Mouse (Mus musculus): ENCODE results near the gene Rsad2. TPM values are rescaled to one million over a fixed set of nuclear protein-coding genes. Genes with fewer than 3 reads are reported as not detected.

The Rsad2 gene
- polyA plus RNA-seq, 1 experiment from 2014 or later: 2.6 TPM

DNA sequence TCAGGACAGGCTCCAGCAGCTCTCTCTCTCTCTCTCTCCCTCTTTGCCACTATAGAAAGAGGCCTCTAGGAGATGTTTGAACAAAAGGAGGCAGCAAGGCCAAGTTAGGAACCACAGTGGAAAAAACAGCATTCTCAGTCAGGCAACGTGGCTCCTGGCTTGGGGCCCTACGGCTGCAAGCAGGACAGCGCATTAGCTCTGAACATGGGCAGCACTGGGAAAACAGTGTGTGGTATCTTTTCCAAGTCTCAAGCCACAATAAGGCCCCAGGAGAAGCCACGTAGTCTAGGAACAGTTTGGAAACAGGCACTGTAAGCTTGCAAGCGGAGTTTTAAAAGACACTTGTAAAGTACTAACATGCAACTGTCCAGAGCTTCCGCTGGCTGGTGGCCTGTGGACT, 43.5 kb downstream of the Rsad2 start:
- Histone ChIP-seq H3K27me3 (no peaks in the 10 kb centered on the region), H3K9me3 (replicated peaks) (no peaks in the 10 kb centered on the region), H3K36me3 (no peaks in the 10 kb centered on the region), H3K4me1 (replicated peaks) (peaks cover 37% of the 10 kb centered on the region), H3K27ac (no peak overlapping the region), H3K9ac (no peak overlapping the region), H3K4me2 (peak overlapping the region; percentile 92), H3K4me3 (peak overlapping the region; percentile 91)
- 65% methylated on average over 6 of the region's 6 CpGs for WGBS
- ATAC-seq (replicated peaks; ENCODE audit: insufficient number of reproducible peaks, insufficient read depth, low FRiP score, low read depth): no peak

DNA sequence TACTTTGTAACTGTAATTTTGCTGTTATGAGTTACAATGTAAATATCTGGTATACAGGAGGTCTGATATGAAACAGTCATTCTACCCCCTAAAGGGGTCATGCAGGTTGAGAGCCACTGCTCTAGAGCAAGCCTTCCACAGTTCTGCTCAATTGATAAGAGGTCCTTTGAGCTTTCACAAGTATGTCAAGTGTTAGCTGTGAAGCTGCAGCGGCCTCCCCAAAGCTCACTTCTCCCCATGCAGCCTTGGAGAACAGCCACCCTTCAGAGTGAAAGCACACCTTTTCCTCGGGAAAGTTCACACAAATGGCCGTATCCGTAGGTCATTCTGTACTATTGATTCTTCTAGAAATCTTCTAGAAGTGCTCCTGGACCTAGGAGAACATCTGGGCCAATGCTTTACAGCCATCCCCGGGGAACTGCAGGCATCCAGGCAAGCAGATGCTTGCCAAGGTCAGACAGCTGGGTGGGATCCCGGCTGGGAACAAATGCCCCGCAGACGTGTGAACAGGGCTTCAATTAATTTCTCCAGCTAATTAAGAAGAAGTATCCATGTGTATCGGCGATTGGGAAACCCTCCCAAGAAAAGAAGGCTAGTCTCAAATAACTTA, 44.3 kb downstream of the Rsad2 start:
- H3K4me3 ChIP-seq: no peak overlapping the region
- no peak for ATAC-seq (replicated peaks; ENCODE audit: insufficient number of reproducible peaks, insufficient read depth, low FRiP score, low read depth)
- no peaks in the 10 kb centered on the region for H3K27me3 ChIP-seq
- WGBS: 50% methylated on average over 10 of the region's 10 CpGs
- H3K4me2 ChIP-seq: peak overlapping the region; percentile 92
- no peak overlapping the region for H3K9ac ChIP-seq
- no peak overlapping the region for H3K27ac ChIP-seq
- no peaks in the 10 kb centered on the region for H3K36me3 ChIP-seq
- H3K9me3 ChIP-seq (replicated peaks): no peaks in the 10 kb centered on the region
- peaks cover 43% of the 10 kb centered on the region for H3K4me1 ChIP-seq (replicated peaks)

DNA sequence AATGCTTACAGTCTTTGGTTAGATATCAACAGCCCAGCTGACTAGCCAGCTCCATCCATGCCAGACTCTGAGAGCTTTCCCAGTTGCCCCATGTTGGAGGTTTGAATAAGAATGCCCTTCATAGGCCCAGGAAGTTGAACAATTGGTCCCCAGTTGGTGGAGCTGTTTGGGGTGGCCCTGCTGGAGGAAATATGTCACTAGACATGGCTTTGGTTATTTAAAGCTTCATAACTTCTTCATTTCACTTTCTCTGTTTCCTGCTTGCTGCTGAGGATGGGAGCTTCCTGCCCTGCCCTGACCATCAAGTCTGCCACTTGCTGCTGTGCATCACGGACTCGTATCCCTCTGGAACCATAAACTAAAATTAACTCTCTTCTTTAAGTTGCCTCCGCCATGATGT, 45.8 kb downstream of the Rsad2 start:
- 84% methylated on average over 3 of the region's 3 CpGs for WGBS

DNA sequence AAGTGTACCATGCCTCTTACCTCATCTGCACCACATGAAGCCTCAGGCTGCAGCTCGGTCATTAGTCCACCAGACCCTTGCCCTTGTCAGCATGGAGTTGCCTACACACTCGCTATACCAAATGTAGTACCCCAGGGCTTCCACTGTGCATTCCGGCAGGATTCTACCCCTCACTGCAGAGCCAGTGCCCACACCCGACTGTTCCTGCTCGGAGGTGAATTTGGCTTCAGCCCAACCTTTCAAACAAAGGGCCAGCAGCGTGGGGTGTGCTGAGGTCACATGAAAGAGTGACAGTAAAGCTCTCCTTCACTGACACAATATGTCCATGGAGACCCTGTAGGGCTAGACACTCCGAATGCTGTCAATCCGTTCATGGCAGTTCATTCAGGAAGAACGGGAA, 47.5 kb downstream of the Rsad2 start:
- peaks cover 61% of the 10 kb centered on the region for H3K4me1 ChIP-seq (replicated peaks)
- ATAC-seq (replicated peaks; ENCODE audit: insufficient number of reproducible peaks, insufficient read depth, low FRiP score, low read depth): no peak

More for the DNA sequence above, 45.8 kb downstream of the Rsad2 start:
- Histone ChIP-seq H3K27ac (no peak overlapping the region), H3K27me3 (no peaks in the 10 kb centered on the region), H3K9ac (no peak overlapping the region), H3K36me3 (no peaks in the 10 kb centered on the region), H3K4me3 (no peak overlapping the region), H3K9me3 (replicated peaks) (no peaks in the 10 kb centered on the region), H3K4me1 (replicated peaks) (peaks cover 51% of the 10 kb centered on the region), H3K4me2 (no peak overlapping the region)
- no peak for ATAC-seq (replicated peaks; ENCODE audit: insufficient number of reproducible peaks, insufficient read depth, low FRiP score, low read depth)

DNA sequence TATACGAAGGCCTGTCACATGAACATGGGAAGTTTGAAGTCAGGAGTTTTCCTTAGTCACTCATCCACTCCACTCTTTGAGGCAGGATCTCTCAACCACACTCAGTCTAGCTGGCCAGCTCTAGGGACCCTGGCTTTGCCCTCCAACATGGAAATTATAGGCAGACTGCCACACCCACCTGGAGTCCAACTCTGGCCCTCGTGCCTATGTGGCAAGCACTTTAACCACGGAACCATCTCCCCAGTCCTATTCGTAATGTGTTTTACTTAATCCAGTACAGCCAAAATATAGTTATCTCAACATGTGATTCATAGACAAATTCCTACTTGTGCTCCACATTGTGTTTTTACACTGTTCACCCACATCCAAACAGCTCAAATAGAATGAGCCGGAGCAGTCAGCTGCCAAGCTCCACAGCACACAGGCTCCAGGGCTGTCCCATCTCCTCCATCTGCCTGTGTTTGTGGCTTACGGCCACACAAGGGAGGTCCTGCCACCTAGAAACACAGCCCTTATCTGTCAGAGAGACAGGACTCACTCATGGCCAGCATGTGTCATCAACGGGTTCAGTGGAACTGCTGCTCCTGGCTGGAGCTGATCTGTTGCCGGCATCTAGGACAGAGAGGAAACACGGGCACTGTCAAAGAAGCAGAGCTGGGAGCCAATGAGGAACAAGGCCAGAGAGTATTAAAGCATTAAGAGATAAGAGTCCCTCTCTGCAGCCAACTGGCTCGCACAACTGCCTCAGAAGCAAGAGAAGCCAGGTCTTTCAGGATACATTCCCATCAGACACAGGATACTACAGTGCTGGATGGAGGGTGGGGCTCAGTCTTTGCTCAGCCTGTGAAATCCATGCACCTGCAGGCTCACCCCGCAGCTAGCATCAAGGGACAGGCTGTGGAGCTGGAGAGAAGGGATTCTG, 51.2 kb downstream of the Rsad2 start:
- WGBS: 37% methylated on average over 11 of the region's 11 CpGs
- no peak overlapping the region for H3K4me3 ChIP-seq
- H3K36me3 ChIP-seq: no peaks in the 10 kb centered on the region
- ATAC-seq (replicated peaks; ENCODE audit: insufficient number of reproducible peaks, insufficient read depth, low FRiP score, low read depth): peak; percentile 66
- H3K4me2 ChIP-seq: peak overlapping the region; percentile 47
- peak overlapping the region; percentile 69 for H3K27ac ChIP-seq
- no peaks in the 10 kb centered on the region for H3K9me3 ChIP-seq (replicated peaks)
- no peaks in the 10 kb centered on the region for H3K27me3 ChIP-seq
- H3K4me1 ChIP-seq (replicated peaks): peaks cover 56% of the 10 kb centered on the region
- H3K9ac ChIP-seq: no peak overlapping the region

More for the DNA sequence above, 47.5 kb downstream of the Rsad2 start:
- Histone ChIP-seq H3K27ac (no peak overlapping the region), H3K4me2 (no peak overlapping the region), H3K27me3 (no peaks in the 10 kb centered on the region), H3K9ac (no peak overlapping the region), H3K9me3 (replicated peaks) (no peaks in the 10 kb centered on the region), H3K36me3 (no peaks in the 10 kb centered on the region), H3K4me3 (no peak overlapping the region)
- WGBS: 62% methylated on average over 9 of the region's 9 CpGs

DNA sequence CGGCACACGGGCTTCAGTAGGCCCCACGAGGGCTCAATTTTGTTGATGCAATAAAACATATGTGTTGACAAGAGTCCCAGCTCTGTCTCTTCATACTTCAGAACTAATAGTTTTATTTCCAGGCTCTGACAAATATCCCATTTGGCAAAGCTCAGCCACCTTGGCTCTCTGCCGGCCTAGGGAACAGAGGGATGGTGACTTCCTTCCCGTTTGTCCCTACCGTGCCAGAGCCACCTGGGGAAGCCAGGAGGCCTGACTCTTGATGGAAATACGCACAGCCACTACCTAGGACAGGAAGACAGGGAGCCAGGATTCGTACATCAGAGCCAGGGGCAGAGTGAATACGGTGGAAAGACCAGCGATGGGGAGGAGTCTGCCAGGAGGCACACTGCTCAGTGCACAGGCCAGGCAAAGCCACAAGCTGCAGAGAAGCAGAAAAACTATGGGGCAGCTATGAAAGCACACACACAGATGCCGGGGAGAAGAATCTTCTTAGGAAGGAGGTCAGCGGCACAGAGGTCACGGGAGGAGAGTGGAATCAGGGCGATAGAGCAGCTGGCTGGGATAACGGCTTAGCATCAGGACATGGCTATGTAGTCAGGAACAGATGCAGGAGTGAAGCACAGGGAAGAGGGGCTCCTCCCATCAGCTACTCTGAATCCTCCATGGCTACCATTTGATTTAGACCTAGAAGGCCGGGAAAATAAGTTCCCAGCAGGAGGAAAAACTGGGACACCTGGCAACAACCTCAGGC, 52.7 kb downstream of the Rsad2 start:
- H3K4me1 ChIP-seq (replicated peaks): peaks cover 47% of the 10 kb centered on the region
- WGBS: 70% methylated on average over 16 of the region's 16 CpGs

DNA sequence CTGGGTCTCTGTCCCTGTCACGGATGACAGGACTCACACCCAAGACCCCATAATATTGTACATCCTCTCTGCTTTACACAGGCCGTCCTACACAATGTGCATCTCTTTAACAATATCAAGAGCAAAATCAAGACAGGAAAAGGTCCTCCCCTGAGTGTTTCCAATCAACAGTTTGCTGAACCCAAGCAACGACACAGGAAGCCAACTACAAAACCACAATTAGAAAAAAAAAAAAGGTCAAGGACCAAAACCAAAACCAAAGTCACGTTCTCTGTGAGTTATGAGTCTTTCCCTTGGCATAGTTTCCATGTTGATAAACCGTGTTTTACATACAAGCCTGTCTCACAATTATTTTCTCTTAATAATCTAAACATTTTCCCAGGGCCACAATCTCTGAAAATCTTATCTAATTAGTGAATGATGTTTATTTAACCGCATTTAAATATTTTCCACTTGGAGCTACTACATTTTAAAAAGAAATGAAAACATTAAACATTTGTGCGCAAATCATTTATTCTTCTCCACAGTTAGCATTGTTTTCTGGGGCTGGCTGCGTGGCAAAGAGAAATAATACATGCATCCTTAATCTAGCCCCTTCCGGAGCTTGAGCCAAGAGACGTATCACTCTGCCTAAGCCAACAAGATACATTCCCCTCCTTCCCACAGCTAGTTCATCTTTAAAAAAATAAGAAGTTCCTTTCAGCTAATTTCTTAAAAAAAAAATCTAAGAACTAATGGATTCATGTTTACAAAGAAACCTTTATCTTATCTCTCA, 54.4 kb downstream of the Rsad2 start:
- ATAC-seq (replicated peaks; ENCODE audit: insufficient number of reproducible peaks, insufficient read depth, low FRiP score, low read depth): no peak
- H3K4me1 ChIP-seq (replicated peaks): peaks cover 36% of the 10 kb centered on the region
- H3K4me2 ChIP-seq: no peak overlapping the region
- H3K9ac ChIP-seq: no peak overlapping the region
- 53% methylated on average over 10 of the region's 10 CpGs for WGBS
- H3K9me3 ChIP-seq (replicated peaks): no peaks in the 10 kb centered on the region
- no peaks in the 10 kb centered on the region for H3K27me3 ChIP-seq
- no peaks in the 10 kb centered on the region for H3K36me3 ChIP-seq
- H3K27ac ChIP-seq: peak overlapping the region; percentile 56
- H3K4me3 ChIP-seq: no peak overlapping the region

More for the DNA sequence above, 52.7 kb downstream of the Rsad2 start:
- no peak overlapping the region for H3K4me3 ChIP-seq
- no peak for ATAC-seq (replicated peaks; ENCODE audit: insufficient number of reproducible peaks, insufficient read depth, low FRiP score, low read depth)
- H3K27ac ChIP-seq: peak overlapping the region; percentile 35
- H3K27me3 ChIP-seq: no peaks in the 10 kb centered on the region
- H3K9ac ChIP-seq: no peak overlapping the region
- no peak overlapping the region for H3K4me2 ChIP-seq
- H3K9me3 ChIP-seq (replicated peaks): no peaks in the 10 kb centered on the region
- no peaks in the 10 kb centered on the region for H3K36me3 ChIP-seq

DNA sequence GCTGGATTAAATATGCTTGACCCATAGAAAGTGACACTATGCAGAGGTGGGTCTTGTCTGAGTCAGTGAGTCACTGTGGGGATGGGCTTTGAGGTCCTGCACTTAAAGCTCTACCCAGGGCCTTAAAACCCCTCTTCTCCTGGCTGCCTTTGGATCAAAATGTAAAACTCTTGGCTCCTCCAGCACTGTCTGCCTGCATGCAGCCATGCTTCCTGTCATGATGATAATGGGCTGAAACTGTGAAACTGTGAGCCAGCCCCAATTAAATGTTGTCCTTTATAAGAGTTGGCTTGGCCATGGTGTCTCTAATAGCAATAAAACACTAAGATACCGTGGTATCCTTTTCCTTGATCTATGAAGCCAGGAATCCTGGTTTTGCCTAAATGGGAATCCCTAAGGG, 55.0 kb downstream of the Rsad2 start:
- Histone ChIP-seq H3K9me3 (replicated peaks) (no peaks in the 10 kb centered on the region), H3K27ac (peak overlapping the region; percentile 56), H3K36me3 (no peaks in the 10 kb centered on the region), H3K4me1 (replicated peaks) (peaks cover 36% of the 10 kb centered on the region), H3K4me3 (no peak overlapping the region), H3K27me3 (no peaks in the 10 kb centered on the region), H3K9ac (no peak overlapping the region), H3K4me2 (no peak overlapping the region)
- ATAC-seq (replicated peaks; ENCODE audit: insufficient number of reproducible peaks, insufficient read depth, low FRiP score, low read depth): no peak
- 49% methylated on average over 1 of the region's 1 CpGs for WGBS

DNA sequence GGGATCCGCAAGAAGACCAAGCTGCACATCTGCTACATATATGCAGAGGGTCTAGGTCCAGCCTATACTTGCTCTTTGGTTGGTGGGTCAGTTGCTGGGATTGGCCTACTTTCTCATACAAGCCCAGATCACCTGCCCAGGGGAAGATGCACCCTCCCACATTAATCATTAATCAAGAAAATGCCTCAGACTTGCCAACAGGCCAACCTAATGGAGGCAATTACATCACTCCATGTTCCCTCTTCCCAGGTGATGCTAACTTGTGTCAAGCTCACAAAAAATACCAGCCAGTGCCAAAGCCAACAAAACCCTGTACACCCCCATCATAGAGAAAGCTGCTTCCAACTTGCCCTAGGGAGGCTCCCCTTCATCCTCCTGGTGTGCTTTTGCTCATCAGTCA, 55.5 kb downstream of the Rsad2 start:
- H3K9me3 ChIP-seq (replicated peaks): no peaks in the 10 kb centered on the region
- WGBS: 100% methylated on average over 1 of the region's 1 CpGs
- H3K9ac ChIP-seq: no peak overlapping the region
- H3K27me3 ChIP-seq: no peaks in the 10 kb centered on the region
- no peak overlapping the region for H3K4me2 ChIP-seq
- H3K27ac ChIP-seq: no peak overlapping the region
- H3K36me3 ChIP-seq: no peaks in the 10 kb centered on the region
- no peak overlapping the region for H3K4me3 ChIP-seq
- no peak for ATAC-seq (replicated peaks; ENCODE audit: insufficient number of reproducible peaks, insufficient read depth, low FRiP score, low read depth)
- H3K4me1 ChIP-seq (replicated peaks): peaks cover 31% of the 10 kb centered on the region

DNA sequence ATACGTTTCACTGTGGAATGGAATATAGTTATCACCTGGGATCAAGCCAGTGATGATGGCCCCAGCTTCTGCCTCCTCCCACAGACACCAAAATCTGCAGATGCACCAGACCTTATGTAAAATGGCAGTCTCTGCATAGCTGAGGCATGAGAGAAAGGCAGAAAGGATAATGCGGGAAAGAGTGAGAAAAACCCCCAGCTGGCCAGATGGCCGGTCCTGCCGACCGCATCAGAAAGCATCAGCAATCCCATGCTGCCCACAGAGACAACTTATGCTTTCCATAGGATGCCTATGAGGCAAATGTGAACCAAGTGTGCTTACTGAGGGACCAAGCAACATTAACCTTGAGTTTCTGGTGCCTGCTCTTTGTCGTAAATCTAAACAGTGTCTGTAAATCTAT, 56.9 kb downstream of the Rsad2 start:
- no peak for ATAC-seq (replicated peaks; ENCODE audit: insufficient number of reproducible peaks, insufficient read depth, low FRiP score, low read depth)
- Histone ChIP-seq H3K4me1 (replicated peaks) (peaks cover 17% of the 10 kb centered on the region), H3K4me3 (no peak overlapping the region), H3K4me2 (no peak overlapping the region), H3K9ac (no peak overlapping the region), H3K36me3 (no peaks in the 10 kb centered on the region), H3K27ac (no peak overlapping the region), H3K9me3 (replicated peaks) (no peaks in the 10 kb centered on the region), H3K27me3 (no peaks in the 10 kb centered on the region)
- WGBS: 81% methylated on average over 6 of the region's 6 CpGs

DNA sequence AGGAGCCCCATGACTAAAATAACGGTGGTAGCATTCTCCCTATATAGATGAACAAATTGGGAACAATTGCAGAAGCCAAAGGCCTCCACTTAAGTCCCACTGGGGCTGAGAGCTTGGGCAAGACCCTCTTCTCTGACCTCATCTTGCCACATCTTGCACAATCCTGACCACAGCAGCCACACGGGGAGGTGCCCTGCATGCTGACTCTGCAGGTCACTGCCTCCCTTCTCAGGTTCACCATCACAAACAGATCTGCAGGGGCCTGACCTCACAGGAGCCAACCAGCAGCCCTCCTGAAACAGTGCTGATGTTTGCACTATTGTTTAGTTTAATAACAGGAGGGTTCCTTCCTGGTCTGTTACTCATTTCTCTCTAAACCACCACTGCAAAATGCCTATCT, 57.7 kb downstream of the Rsad2 start:
- H3K27me3 ChIP-seq: no peaks in the 10 kb centered on the region
- H3K36me3 ChIP-seq: no peaks in the 10 kb centered on the region
- H3K4me3 ChIP-seq: no peak overlapping the region
- H3K4me2 ChIP-seq: no peak overlapping the region
- no peaks in the 10 kb centered on the region for H3K9me3 ChIP-seq (replicated peaks)
- no peak overlapping the region for H3K27ac ChIP-seq
- 54% methylated on average over 2 of the region's 2 CpGs for WGBS
- H3K9ac ChIP-seq: no peak overlapping the region
- H3K4me1 ChIP-seq (replicated peaks): peaks cover 11% of the 10 kb centered on the region
- no peak for ATAC-seq (replicated peaks; ENCODE audit: insufficient number of reproducible peaks, insufficient read depth, low FRiP score, low read depth)

Measured in heart, embryonic 15.5 days (tissue).